In genomic region chr7:100908567-100908966, GRCm38 (mm10) we compare ENCODE assay signal across 9 mouse cellular contexts. TPM values are rescaled to one million over a fixed set of nuclear protein-coding genes. Genes with fewer than 3 reads are reported as not detected.
A peak's percentile ranks its signal among the peaks of the same experiment; 100 is the strongest.
DNase-seq lines count a peak whose midpoint lies in the region; ATAC-seq and TF ChIP-seq lines count a peak whose summit lies in the region.
"Had no signal": no experiment of that assay in that cellular context is flagged by ENCODE, and none has a peak within 500 bp of the region (broad histone marks: within the 10 kb centered on the region; RNA-seq: fewer than 3 reads in every experiment).

No protein-coding gene starts in this region.

- DNase-seq in hindbrain, embryonic 10.5 days (ENCODE audit: low spot score): no peak
- DNase-seq in hindbrain, embryonic 14.5 days (ENCODE audit: low spot score): no peak
- DNase-seq in MEL (ENCODE audit: low read depth, low spot score): peak; percentile 23
- DNase-seq in kidney, postnatal 4 days: peak; percentile 78 to 84
- peak; percentile 34 for DNase-seq in splenic B cell, adult 2 months (ENCODE audit: low read depth, low spot score)
- no peak for DNase-seq in left cerebral cortex, adult 11 months (ENCODE audit: low spot score)
- no peak for DNase-seq in right cerebral cortex, postnatal 36 days (ENCODE audit: low spot score in 2 of 2)

- H3K79me2 ChIP-seq in MEL (ENCODE audit: control insufficient read depth, insufficient read depth, low read length, poor library complexity): no peaks in the 10 kb centered on the region

- no peak overlapping the region for H3K4me3 ChIP-seq in hindbrain, embryonic 10.5 days
- no peak overlapping the region for H3K4me3 ChIP-seq in hindbrain, embryonic 14.5 days (replicated peaks; ENCODE audit: low read length)
- no peak overlapping the region for H3K4me3 ChIP-seq in MEL (ENCODE audit: control insufficient read depth in 1 of 2, insufficient read depth in 1 of 2, low read depth in 2 of 2, low read length in 2 of 2)
- H3K4me3 ChIP-seq in embryonic fibroblast, embryonic 13.5 days (ENCODE audit: insufficient read depth, low read length): no peak overlapping the region
- H3K4me3 ChIP-seq: midbrain, embryonic 12.5 days had no signal

- no peaks in the 10 kb centered on the region for H3K9me3 ChIP-seq in hindbrain, embryonic 10.5 days
- H3K9me3 ChIP-seq in hindbrain, embryonic 14.5 days (ENCODE audit: control insufficient read depth, low read length): no peaks in the 10 kb centered on the region
- no peaks in the 10 kb centered on the region for H3K9me3 ChIP-seq in MEL (replicated peaks; ENCODE audit: insufficient read depth, low read length)
- H3K9me3 ChIP-seq: midbrain, embryonic 12.5 days had no signal

- ATAC-seq in hindbrain, embryonic 14.5 days (ENCODE audit: low FRiP score): no peak

- peak; percentile 9 to 45 (median 43); a peak in 5 of 6 replicates for TF ChIP-seq CTCF in MEL (IDR thresholded peaks at IDR 0.05 in 2 of 3, conservative IDR thresholded peaks at IDR 0.05 in 1 of 3; ENCODE audit: control insufficient read depth in 1 of 3, insufficient read depth in 1 of 3, low read depth in 2 of 3, low read length in 3 of 3, poor library complexity in 1 of 3, severe bottlenecking in 1 of 3)
- no peak for TF ChIP-seq CTCF in embryonic fibroblast, embryonic 13.5 days (IDR thresholded peaks at IDR 0.05; ENCODE audit: borderline replicate concordance, insufficient read depth, low read length)

- no peaks in the 10 kb centered on the region for H3K27me3 ChIP-seq in hindbrain, embryonic 10.5 days (ENCODE audit: insufficient read depth, poor library complexity, severe bottlenecking)
- H3K27me3 ChIP-seq in hindbrain, embryonic 14.5 days (ENCODE audit: control insufficient read depth, insufficient read depth, low read length): no peaks in the 10 kb centered on the region
- no peaks in the 10 kb centered on the region; a peak in 1 of 4 replicates for H3K27me3 ChIP-seq in MEL (ENCODE audit: control insufficient read depth in 1 of 2, insufficient read depth in 2 of 2, low read length in 2 of 2)
- H3K27me3 ChIP-seq in splenic B cell, adult 2 months (ENCODE audit: control insufficient read depth, insufficient read depth, low read length, poor library complexity, severe bottlenecking): no peaks in the 10 kb centered on the region
- H3K27me3 ChIP-seq: midbrain, embryonic 12.5 days had no signal

- no peak for TF ChIP-seq EP300 in MEL (IDR thresholded peaks at IDR 0.05; ENCODE audit: low read depth in 1 of 2, low read length in 2 of 2)

- peaks cover 62% of the 10 kb centered on the region for H3K4me1 ChIP-seq in hindbrain, embryonic 10.5 days (replicated peaks)
- peaks cover 11% of the 10 kb centered on the region for H3K4me1 ChIP-seq in hindbrain, embryonic 14.5 days (replicated peaks; ENCODE audit: control insufficient read depth, insufficient read depth, low read length)
- no peaks in the 10 kb centered on the region for H3K4me1 ChIP-seq in MEL (ENCODE audit: control insufficient read depth in 1 of 2, insufficient read depth in 2 of 2, low read length in 2 of 2)
- peaks cover 20% of the 10 kb centered on the region; the same call in 1 of the 2 replicates for H3K4me1 ChIP-seq in embryonic fibroblast, embryonic 13.5 days (ENCODE audit: control insufficient read depth, insufficient read depth, low read length)

- 47% methylated on average over 8 of the region's 8 CpGs for WGBS in hindbrain, embryonic 10.5 days
- 51% methylated on average over 8 of the region's 8 CpGs for WGBS in hindbrain, embryonic 14.5 days

- H3K4me2 ChIP-seq in hindbrain, embryonic 14.5 days (replicated peaks): no peak overlapping the region
- H3K4me2 ChIP-seq: midbrain, embryonic 12.5 days had no signal

- no peak for TF ChIP-seq POLR2A in MEL (IDR thresholded peaks at IDR 0.05; ENCODE audit: control insufficient read depth in 1 of 2, insufficient read depth in 1 of 2, low read depth in 1 of 2, low read length in 2 of 2, poor library complexity in 1 of 2)
- no peak for TF ChIP-seq POLR2A in embryonic fibroblast, embryonic 13.5 days (IDR thresholded peaks at IDR 0.05; ENCODE audit: low read depth, low read length)

- H3K36me3 ChIP-seq in hindbrain, embryonic 10.5 days: peaks cover 40% of the 10 kb centered on the region
- no peaks in the 10 kb centered on the region for H3K36me3 ChIP-seq in hindbrain, embryonic 14.5 days (replicated peaks; ENCODE audit: control insufficient read depth, insufficient read depth)
- no peaks in the 10 kb centered on the region for H3K36me3 ChIP-seq in MEL (ENCODE audit: control insufficient read depth in 1 of 2, insufficient read depth in 2 of 2, low read length in 2 of 2)
- H3K36me3 ChIP-seq in splenic B cell, adult 2 months (ENCODE audit: control insufficient read depth, insufficient read depth, low read length, poor library complexity, severe bottlenecking): no peaks in the 10 kb centered on the region
- H3K36me3 ChIP-seq: midbrain, embryonic 12.5 days had no signal

- TF ChIP-seq RAD21 in MEL (IDR thresholded peaks at IDR 0.05; ENCODE audit: low read depth, low read length): no peak; the same call in 1 of the 2 replicates

- H3K27ac ChIP-seq in hindbrain, embryonic 10.5 days: peak overlapping the region; percentile 50
- no peak overlapping the region for H3K27ac ChIP-seq in hindbrain, embryonic 14.5 days
- H3K27ac ChIP-seq in MEL (ENCODE audit: control insufficient read depth, low read depth, low read length): no peak overlapping the region
- peak overlapping the region; percentile 83 for H3K27ac ChIP-seq in embryonic fibroblast, embryonic 13.5 days (ENCODE audit: insufficient read depth, low read length)
- H3K27ac ChIP-seq: midbrain, embryonic 12.5 days had no signal

- no peak overlapping the region for H3K9ac ChIP-seq in hindbrain, embryonic 14.5 days
- no peak overlapping the region for H3K9ac ChIP-seq in MEL (ENCODE audit: control insufficient read depth, low read depth, low read length, poor library complexity, severe bottlenecking)
- H3K9ac ChIP-seq: midbrain, embryonic 12.5 days had no signal

TF ChIP-seq in MEL, 35 proteins besides CTCF, POLR2A, EP300 and RAD21:
- TF ChIP-seq USF2 (IDR thresholded peaks at IDR 0.05; ENCODE audit: borderline replicate concordance in 1 of 2, insufficient read depth in 1 of 2, low read depth in 1 of 2, low read length in 2 of 2): no peak
- TF ChIP-seq SMC3 (IDR thresholded peaks at IDR 0.05; ENCODE audit: low read depth, low read length): 0 out of 2 replicates have a peak, but pooled peaks have one; percentile 34
- no peak for TF ChIP-seq MAZ (IDR thresholded peaks at IDR 0.05; ENCODE audit: low read depth, low read length)
TF ChIP-seq in MEL: peak in this region for 1.

RNA-seq across cellular contexts. Expression of gene Arhgef17, which starts 23.3 kb away (rescaled TPM):
- polyA plus RNA-seq in hindbrain, embryonic 10.5 days (2016; fragmentation: Nextera tagmentation; extraction: Ambion mirVana): 6.7 and 8.2 TPM in 2 replicates
- polyA plus RNA-seq in hindbrain, embryonic 14.5 days (2014; fragmentation: Nextera tagmentation; extraction: Ambion mirVana): 15.5 and 19.5 TPM in 2 replicates
- total RNA-seq in MEL (2012; rRNA removed): under 0.01 TPM in 1 of 2 replicates, not detected in the other
- polyA plus RNA-seq in MEL (2012; ENCODE audit: insufficient read depth in 1 of 2, insufficient read length in 2 of 2, low read depth in 1 of 2, low replicate concordance in 2 of 2, missing spikeins in 1 of 2): not detected
- polyA plus RNA-seq in embryonic fibroblast, embryonic 13.5 days (2011; ENCODE audit: insufficient read length, low read depth, missing spikeins): 43.1 and 54.8 TPM in 2 replicates

RNA-seq across cellular contexts. Expression of gene Relt, which starts 45.3 kb away (rescaled TPM):
- polyA plus RNA-seq in hindbrain, embryonic 10.5 days (2016; fragmentation: Nextera tagmentation; extraction: Ambion mirVana): 3.6 and 4.8 TPM in 2 replicates
- 4.3 and 5.0 TPM in 2 replicates for polyA plus RNA-seq in hindbrain, embryonic 14.5 days (2014; fragmentation: Nextera tagmentation; extraction: Ambion mirVana)
- total RNA-seq in MEL (2012; rRNA removed): 26.0 and 37.1 TPM in 2 replicates
- polyA plus RNA-seq in MEL (2012; ENCODE audit: insufficient read depth in 1 of 2, insufficient read length in 2 of 2, low read depth in 1 of 2, low replicate concordance in 2 of 2, missing spikeins in 1 of 2): 10 to 100 TPM in 1 of 2 experiments, not detected in 1; 29.6 TPM
- polyA plus RNA-seq in embryonic fibroblast, embryonic 13.5 days (2011; ENCODE audit: insufficient read length, low read depth, missing spikeins): 4.6 and 7.4 TPM in 2 replicates

Comparison
In these comparisons a context has a peak if more than half of its experiments do, and no peak if none do; other contexts are left out.
1. H3K27ac ChIP-seq: peak in hindbrain, embryonic 10.5 days (single experiment) and embryonic fibroblast, embryonic 13.5 days (single experiment); none in hindbrain, embryonic 14.5 days (single experiment) and MEL (single experiment).
2. DNase-seq: peak in MEL (single experiment), kidney, postnatal 4 days (2 of 2) and splenic B cell, adult 2 months (single experiment); none in hindbrain, embryonic 10.5 days (single experiment), hindbrain, embryonic 14.5 days (single experiment), left cerebral cortex, adult 11 months (single experiment) and right cerebral cortex, postnatal 36 days (0 of 2).